Mouse (Mus musculus) G1E (cell line): ENCODE data around the gene Upk3bl.

Experiments
- CTCF ChIP-seq: IDR thresholded peaks from 2 replicates; pipeline ENCODE4 v1.5.1; 2012; ENCODE audit warnings: low read depth, low read length, inconsistent platforms, mixed read lengths
- GATA1 ChIP-seq: IDR thresholded peaks from 2 replicates; pipeline ENCODE4 v1.6.1; 2012; ENCODE audit warnings: borderline replicate concordance, low read length, inconsistent platforms, mixed read lengths
- POLR2AphosphoS5 ChIP-seq: IDR thresholded peaks from 2 replicates; pipeline ENCODE4 v1.6.1; 2012; ENCODE audit warnings: low read depth, low read length, inconsistent platforms; ENCODE audit not compliant: insufficient replicate concordance

DNA sequence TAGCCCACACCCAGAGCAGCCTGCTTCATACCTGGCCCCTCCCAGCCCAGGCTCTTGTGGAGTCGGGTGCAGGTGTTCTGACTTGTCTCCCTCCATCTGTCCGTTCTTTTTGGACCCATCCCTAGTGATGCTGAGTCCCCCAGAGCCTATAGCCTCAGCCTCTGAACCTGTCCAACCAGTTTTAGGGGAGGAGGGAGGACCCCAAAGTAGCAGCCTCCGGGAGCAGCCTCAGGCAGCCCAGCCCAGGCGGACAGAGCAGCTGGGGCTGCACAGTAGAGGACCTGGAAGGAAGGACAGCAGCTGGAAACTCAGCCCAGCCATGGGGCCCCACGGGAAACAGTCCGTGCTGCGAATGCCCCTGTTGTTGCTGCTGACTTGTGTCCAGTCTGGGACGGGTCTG, 2.8 kb downstream of the Upk3bl start:
- no peak for TF ChIP-seq CTCF
- no peak for TF ChIP-seq POLR2AphosphoS5
- TF ChIP-seq GATA1: no peak
